Mouse (Mus musculus) G1E (cell line): ENCODE results near the gene Myh7b. TPM values are rescaled to one million over a fixed set of nuclear protein-coding genes. Genes with fewer than 3 reads are reported as not detected.
A peak's percentile ranks its signal among the peaks of the same experiment; 100 is the strongest.
"Not testable (repeated sequence)": the region's sequence is repeated elsewhere in the genome, so short reads cannot be mapped to it uniquely, and the experiment has no call there.

Experiments used
- ATAC-seq: 2 replicates; pipeline ENCODE4 v1.8.0; 2016; ENCODE audit warnings: mild to moderate bottlenecking; ENCODE audit not compliant: insufficient number of reproducible peaks, poor library complexity, low FRiP score, severe bottlenecking; ENCODE audit errors: extremely low read depth
- DNase-seq: peaks from one replicate; pipeline ENCODE4 v3.0.0; 2012; ENCODE audit warnings: low spot score
- H3K27me3 ChIP-seq: 2 replicates; pipeline ENCODE4 v1.6.1; 2012; ENCODE audit warnings: mild to moderate bottlenecking, low read length, inconsistent platforms; ENCODE audit not compliant: insufficient read depth
- H3K36me3 ChIP-seq: replicated peaks from 2 replicates; pipeline ENCODE3; 2012; ENCODE audit warnings: mild to moderate bottlenecking, inconsistent platforms
- H3K4me1 ChIP-seq: 2 replicates; pipeline ENCODE4 v1.6.1; 2012; ENCODE audit warnings: low read depth, low read length, inconsistent platforms, mixed read lengths; ENCODE audit not compliant: insufficient read depth
- H3K4me3 ChIP-seq: 2 replicates; pipeline ENCODE4 v1.5.1; 2012; ENCODE audit warnings: low read depth, mild to moderate bottlenecking, inconsistent platforms, low read length, moderate library complexity, mixed read lengths
- H3K9me3 ChIP-seq: replicated peaks from 2 replicates; pipeline ENCODE4 v1.6.1; 2012; ENCODE audit warnings: inconsistent platforms
- CTCF ChIP-seq: IDR thresholded peaks from 2 replicates; pipeline ENCODE4 v1.5.1; 2012; ENCODE audit warnings: low read depth, low read length, inconsistent platforms, mixed read lengths
- GATA1 ChIP-seq: IDR thresholded peaks from 2 replicates; pipeline ENCODE4 v1.6.1; 2012; ENCODE audit warnings: borderline replicate concordance, low read length, inconsistent platforms, mixed read lengths
- GATA2 ChIP-seq: IDR thresholded peaks from 2 replicates; pipeline ENCODE4 v1.6.1; 2012; ENCODE audit warnings: low read depth, low read length, inconsistent platforms, borderline replicate concordance
- POLR2AphosphoS5 ChIP-seq: IDR thresholded peaks from 2 replicates; pipeline ENCODE4 v1.6.1; 2012; ENCODE audit warnings: low read depth, low read length, inconsistent platforms; ENCODE audit not compliant: insufficient replicate concordance
- TAL1 ChIP-seq: conservative IDR thresholded peaks from 2 replicates; pipeline ENCODE4 v1.6.1; 2012; ENCODE audit warnings: low read depth, low read length, inconsistent platforms, mixed read lengths
- polyA plus RNA-seq: library from polyadenylated mRNA; stranded (reverse); fragments of >175 nt; gene quantifications from 2 replicates; pipeline ENCODE4 v1.2.3, GENCODE M21; 2012
- total RNA-seq, 2 experiments: library from RNA; stranded (forward) in 1 of 2; stranded (reverse) in 1 of 2; fragments of 200-1000 nt in 1 of 2; fragments of >200 nt in 1 of 2; fragmentation: Nextera tagmentation in 1 of 2; gene quantifications; 2 replicates each; pipeline ENCODE4 v1.2.3; 2014 to 2017

The Myh7b gene
- total and polyA plus RNA-seq, 3 experiments: 1.7 to 8.3 (median 2.3) TPM

DNA sequence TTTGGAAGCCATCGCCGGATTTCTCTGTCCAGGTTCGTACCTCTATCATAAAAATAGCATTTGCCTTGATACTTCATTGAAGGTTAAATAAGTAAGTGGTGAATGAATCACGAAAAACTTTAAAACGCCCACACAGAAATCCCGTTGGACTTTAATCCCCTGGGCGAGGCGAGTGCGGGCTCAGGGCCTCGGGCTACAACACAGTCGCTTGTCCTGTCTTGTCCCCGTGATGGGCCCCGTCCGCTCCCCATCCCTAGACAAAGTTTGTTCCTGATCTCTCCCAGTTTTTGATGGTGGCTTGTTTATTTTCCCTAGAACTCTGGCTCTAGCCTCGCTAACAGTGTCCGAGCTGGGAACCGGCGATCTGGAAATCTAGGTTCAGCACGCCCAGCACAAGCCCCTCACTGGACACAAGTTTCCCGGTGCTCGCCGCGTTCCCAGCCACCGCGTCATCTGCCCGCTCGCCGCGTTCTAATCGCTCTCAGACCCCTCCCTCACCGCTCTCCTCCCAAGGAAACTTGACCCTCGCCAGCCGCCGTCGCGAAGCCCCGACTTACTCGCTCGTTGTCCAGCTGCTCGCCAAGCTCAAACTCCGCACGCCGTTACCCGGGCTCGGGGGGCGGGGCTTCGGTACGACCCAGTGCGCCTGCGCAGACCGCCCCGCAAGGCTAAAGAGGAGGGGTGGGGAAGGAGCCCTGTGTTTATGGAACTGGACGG is 18.7 kb upstream of the Myh7b start, which contains the start of gene Gss:
TSS of gene Gss (minus strand) at position 674 of the 717 bp plus-strand sequence.
- TF ChIP-seq TAL1: no peak
- ATAC-seq: peak; percentile 55
- H3K27me3 ChIP-seq: no peaks in the 10 kb centered on the region
- H3K4me3 ChIP-seq: peak within 1 kb of the TSS; percentile 79
- peaks cover 19% of the 10 kb centered on the region for H3K36me3 ChIP-seq
- peaks cover 78% of the 10 kb centered on the region for H3K4me1 ChIP-seq
- peak; percentile 94 for DNase-seq
- no peaks in the 10 kb centered on the region for H3K9me3 ChIP-seq

DNA sequence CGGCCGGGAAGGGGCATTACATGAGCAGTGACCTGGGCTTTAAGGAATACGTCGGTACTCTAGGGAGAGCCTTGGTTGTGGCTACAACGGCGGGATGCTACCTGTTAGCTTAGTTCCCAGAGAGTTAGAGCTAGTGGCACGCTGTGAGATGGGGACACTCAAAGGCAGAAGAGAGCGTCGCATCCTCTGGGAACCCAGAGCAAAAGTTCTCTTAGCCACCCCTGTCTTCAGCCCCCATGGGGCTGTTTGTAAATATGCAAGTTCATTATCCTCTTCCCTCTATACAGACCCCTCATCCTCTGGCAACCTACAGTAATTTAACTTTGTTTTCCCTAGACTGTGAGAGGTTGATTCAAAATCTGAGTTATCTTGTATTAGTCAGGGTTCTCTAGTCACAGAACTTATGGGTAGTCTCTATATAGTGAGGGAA is 18.1 kb upstream of the Myh7b start:
- DNase-seq (no peak), ATAC-seq (no peak)
- Histone ChIP-seq H3K4me3 (peak overlapping the region; percentile 79), H3K4me1 (peaks cover 79% of the 10 kb centered on the region), H3K9me3 (no peaks in the 10 kb centered on the region), H3K36me3 (peaks cover 14% of the 10 kb centered on the region), H3K27me3 (no peaks in the 10 kb centered on the region)
- TF ChIP-seq GATA2 (no peak), POLR2AphosphoS5 (no peak), CTCF (no peak), TAL1 (no peak), GATA1 (no peak)

DNA sequence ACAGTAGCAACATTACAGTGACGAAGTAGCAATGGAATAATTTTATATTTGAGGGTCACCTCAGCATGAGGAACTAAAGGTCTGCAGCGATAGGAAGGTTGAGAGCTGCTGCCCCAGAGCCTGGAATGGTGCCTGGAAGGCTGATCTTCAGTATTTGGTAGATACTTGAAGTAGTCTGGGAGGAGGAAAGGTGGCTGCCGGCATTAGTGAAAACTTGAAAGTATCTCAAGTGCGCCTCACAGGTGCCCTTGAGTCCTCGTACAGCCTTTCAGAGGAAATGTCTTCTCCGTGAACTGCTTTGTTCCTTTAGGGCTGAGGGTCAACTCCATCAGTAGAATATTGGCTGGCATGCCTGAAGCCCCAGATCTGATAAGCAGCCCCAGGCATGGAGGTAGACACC is 15.5 kb upstream of the Myh7b start:
- no peak for TF ChIP-seq CTCF
- no peak for TF ChIP-seq GATA1
- TF ChIP-seq GATA2: no peak
- no peak for TF ChIP-seq POLR2AphosphoS5
- no peak for TF ChIP-seq TAL1
- H3K36me3 ChIP-seq: peaks cover 4% of the 10 kb centered on the region
- no peak overlapping the region for H3K4me3 ChIP-seq
- no peaks in the 10 kb centered on the region for H3K9me3 ChIP-seq
- DNase-seq: no peak
- H3K27me3 ChIP-seq: no peaks in the 10 kb centered on the region
- ATAC-seq: no peak
- H3K4me1 ChIP-seq: peaks cover 67% of the 10 kb centered on the region

DNA sequence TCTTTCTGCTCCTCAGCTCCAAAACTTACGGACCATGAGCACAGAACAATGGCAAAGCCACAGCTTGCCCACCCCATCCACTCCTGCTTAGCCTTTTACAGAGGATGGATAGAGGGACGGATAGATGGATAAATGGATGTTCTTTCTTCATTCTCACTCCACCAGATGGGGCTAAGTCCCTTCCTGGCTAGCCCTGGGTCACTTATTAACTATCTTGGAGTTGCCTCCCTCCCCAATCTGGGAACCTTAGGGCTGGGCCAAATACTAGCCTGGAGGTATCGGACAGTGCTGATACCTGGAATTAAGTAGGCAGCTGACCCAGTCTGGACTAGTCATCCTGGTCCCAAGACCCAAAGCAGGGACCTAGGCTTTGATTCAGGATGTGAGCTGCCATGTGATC is 7.3 kb upstream of the Myh7b start:
- Histone ChIP-seq H3K4me1 (peaks cover 47% of the 10 kb centered on the region), H3K36me3 (no peaks in the 10 kb centered on the region), H3K4me3 (no peak overlapping the region), H3K9me3 (peaks cover 9% of the 10 kb centered on the region), H3K27me3 (no peaks in the 10 kb centered on the region)
- DNase-seq (no peak), ATAC-seq (no peak)
- TF ChIP-seq POLR2AphosphoS5: no peak
- no peak for TF ChIP-seq TAL1
- no peak for TF ChIP-seq GATA2
- TF ChIP-seq GATA1: no peak
- no peak for TF ChIP-seq CTCF

DNA sequence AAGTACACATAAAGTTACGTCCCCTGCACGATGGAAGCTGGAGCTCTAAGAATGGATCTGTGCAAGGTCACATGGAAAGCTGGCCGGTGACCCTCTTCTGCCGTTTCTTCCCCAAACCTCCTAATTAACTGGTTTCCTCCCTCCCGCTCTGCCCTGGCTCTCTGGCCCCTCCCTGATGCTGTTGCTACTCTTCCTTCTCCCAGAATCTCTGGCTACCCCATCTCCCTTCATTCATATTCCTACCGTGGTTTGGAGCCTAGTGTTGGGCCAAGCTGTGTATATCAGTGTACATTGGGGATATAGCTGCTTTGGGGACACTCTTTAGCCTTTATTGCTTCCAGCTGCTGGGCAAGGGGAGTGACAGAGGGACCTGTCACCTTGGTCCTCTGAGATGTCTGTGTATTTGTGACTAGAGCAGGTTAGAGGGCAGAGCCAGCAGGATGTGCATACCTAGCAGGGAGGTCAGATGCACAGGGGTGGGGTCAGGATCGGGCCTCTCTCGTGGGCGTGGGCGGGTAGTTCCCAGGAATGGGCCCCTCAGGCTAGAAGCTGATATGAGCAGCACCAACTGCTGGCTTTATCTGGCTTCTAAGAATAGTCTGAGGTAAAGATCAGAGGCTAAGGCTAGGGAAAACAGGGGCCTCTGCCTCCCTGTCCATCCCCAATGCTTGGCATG is 6.3 kb upstream of the Myh7b start:
- ATAC-seq: no peak

DNA sequence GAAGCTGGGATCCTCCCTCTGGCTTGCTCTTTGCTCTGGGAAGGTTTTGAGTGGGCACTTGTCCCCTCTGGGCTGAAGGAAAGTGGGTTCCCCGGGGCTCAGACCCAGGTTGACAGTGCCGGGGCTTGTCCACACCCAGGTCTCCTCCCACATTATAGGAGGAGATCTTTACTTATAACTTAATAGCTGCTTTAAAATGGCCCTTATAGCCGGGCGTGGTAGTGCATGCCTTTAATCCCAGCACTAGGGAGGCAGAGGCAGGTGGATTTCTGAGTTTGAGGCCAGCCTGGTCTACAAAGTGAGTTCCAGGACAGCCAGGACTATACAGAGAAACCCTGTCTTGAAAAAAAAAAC is 5.8 kb upstream of the Myh7b start:
- not testable (repeated sequence) for H3K9me3 ChIP-seq, ATAC-seq, DNase-seq, H3K36me3 ChIP-seq, H3K27me3 ChIP-seq
- peaks cover 44% of the 10 kb centered on the region for H3K4me1 ChIP-seq
- H3K4me3 ChIP-seq: peak overlapping the region; percentile 39; the same call in 1 of the 2 replicates

More for the DNA sequence above, 6.3 kb upstream of the Myh7b start:
- no peak for DNase-seq
- H3K36me3 ChIP-seq: no peaks in the 10 kb centered on the region
- TF ChIP-seq GATA1: no peak
- TF ChIP-seq TAL1: no peak
- TF ChIP-seq POLR2AphosphoS5: no peak
- no peak for TF ChIP-seq GATA2
- no peak for TF ChIP-seq CTCF
- H3K4me1 ChIP-seq: peaks cover 44% of the 10 kb centered on the region
- peaks cover 9% of the 10 kb centered on the region for H3K9me3 ChIP-seq
- H3K4me3 ChIP-seq: peak overlapping the region; percentile 39; the same call in 1 of the 2 replicates
- no peaks in the 10 kb centered on the region for H3K27me3 ChIP-seq

DNA sequence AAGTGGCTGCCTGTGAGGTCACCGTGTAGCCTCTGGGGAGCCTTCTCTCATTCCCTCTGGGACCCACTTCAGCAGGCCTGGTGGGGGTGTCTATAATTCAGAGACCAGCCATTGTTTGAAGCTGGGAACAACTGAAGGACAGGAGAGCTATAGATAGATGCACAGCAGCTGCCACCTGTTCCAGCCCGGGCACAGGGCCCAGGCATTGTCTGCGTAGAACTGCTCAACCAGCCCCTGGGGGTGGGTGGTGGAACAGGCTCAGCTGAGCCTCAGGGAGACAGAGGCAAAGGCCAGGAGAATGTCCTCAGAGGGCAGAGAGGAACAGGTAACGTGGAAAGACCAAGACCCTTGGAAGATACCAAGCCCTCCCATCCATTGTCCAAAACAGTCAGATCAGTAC is 4.7 kb upstream of the Myh7b start:
- no peaks in the 10 kb centered on the region for H3K36me3 ChIP-seq
- TF ChIP-seq TAL1: no peak
- TF ChIP-seq GATA1: no peak
- no peak for TF ChIP-seq CTCF
- TF ChIP-seq POLR2AphosphoS5: no peak
- no peak for TF ChIP-seq GATA2
- peaks cover 9% of the 10 kb centered on the region for H3K9me3 ChIP-seq
- H3K4me1 ChIP-seq: peaks cover 49% of the 10 kb centered on the region
- DNase-seq: no peak
- no peak overlapping the region for H3K4me3 ChIP-seq
- ATAC-seq: no peak
- no peaks in the 10 kb centered on the region for H3K27me3 ChIP-seq
